Mouse (Mus musculus): ENCODE results near the gene Nat14. TPM values are rescaled to one million over a fixed set of nuclear protein-coding genes. Genes with fewer than 3 reads are reported as not detected.

Nat14 gene
- polyA plus RNA-seq, 1 experiment from 2014 or later: 3.1 TPM

DNA sequence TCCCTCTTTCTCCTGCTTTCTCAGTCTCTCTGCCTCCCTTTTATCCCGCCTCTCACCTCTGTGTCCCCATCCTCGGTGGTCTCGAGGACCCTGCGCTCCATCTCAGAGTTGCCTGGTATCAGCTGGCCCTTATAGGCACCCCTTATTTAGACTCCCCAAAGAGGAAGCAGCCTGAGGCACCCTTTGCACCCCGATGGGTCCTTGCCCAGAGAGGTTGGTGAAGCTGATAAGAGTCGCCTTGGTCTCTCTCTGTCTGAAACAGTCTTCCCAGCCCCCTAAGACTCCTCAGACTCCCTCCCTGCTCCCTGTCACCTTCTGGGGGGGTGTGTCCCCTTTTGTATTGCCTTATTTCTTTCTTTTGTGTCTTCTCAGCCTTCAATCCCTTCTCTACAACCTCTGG lies 49.2 kb downstream of the Nat14 start, which contains the start of gene Sbk3:
Sbk3 (minus strand) TSS at position 101 of the 400 bp plus-strand sequence.
- Histone ChIP-seq H3K4me1 (replicated peaks; ENCODE audit: control insufficient read depth, insufficient read depth, low read length) (no peaks in the 10 kb centered on the region), H3K4me3 (ENCODE audit: low read depth, low read length) (no peak within 1 kb of the TSS), H3K9ac (ENCODE audit: low read length) (no peak within 1 kb of the TSS), H3K27ac (ENCODE audit: low read depth) (no peak within 1 kb of the TSS), H3K27me3 (replicated peaks; ENCODE audit: control insufficient read depth, insufficient read depth, low read length) (0 out of 2 replicates have a peak, but pooled peaks cover 4% of the 10 kb centered on the region), H3K4me2 (ENCODE audit: low read length) (no peak within 1 kb of the TSS), H3K36me3 (ENCODE audit: control insufficient read depth, insufficient read depth, low read length) (no peaks in the 10 kb centered on the region), H3K9me3 (ENCODE audit: control insufficient read depth, low read length) (no peaks in the 10 kb centered on the region)
- ATAC-seq (replicated peaks; ENCODE audit: low FRiP score, low TSS enrichment, low read depth) (no peak), DNase-seq (ENCODE audit: low spot score) (no peak)
- 42% methylated on average over 6 of the region's 6 CpGs for WGBS

DNA sequence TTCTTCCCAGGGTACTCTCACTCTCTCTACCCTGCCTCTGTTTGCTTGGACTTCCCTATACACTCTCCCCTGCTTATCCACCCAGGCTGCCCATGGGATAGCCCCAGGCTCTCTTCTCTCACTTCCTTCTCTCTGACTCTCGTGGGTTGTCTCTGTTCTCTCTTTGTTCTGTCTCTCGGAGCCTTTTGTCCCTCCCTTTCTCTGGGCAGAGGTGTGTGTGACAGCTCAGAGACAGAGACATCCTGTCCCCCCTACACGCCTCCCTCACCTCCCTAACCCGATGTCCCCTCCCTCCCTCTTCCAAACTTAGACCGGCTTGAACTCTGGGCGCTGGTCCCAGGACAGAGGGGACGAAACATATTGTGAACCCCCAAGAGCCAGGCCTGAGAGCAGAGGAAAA lies 49.9 kb downstream of the Nat14 start:
- ATAC-seq (replicated peaks; ENCODE audit: low FRiP score, low TSS enrichment, low read depth) (no peak), DNase-seq (ENCODE audit: low spot score) (no peak)
- Histone ChIP-seq H3K9ac (ENCODE audit: low read length) (no peak overlapping the region), H3K4me3 (ENCODE audit: low read depth, low read length) (no peak overlapping the region), H3K27me3 (replicated peaks; ENCODE audit: control insufficient read depth, insufficient read depth, low read length) (0 out of 2 replicates have a peak, but pooled peaks cover 4% of the 10 kb centered on the region), H3K9me3 (ENCODE audit: control insufficient read depth, low read length) (0 out of 2 replicates have a peak, but pooled peaks cover 3% of the 10 kb centered on the region), H3K4me1 (replicated peaks; ENCODE audit: control insufficient read depth, insufficient read depth, low read length) (no peaks in the 10 kb centered on the region), H3K27ac (ENCODE audit: low read depth) (no peak overlapping the region), H3K4me2 (ENCODE audit: low read length) (no peak overlapping the region), H3K36me3 (ENCODE audit: control insufficient read depth, insufficient read depth, low read length) (no peaks in the 10 kb centered on the region)
- 20% methylated on average over 7 of the region's 7 CpGs for WGBS

- DNase-seq (ENCODE audit: low spot score) (no peak), ATAC-seq (replicated peaks; ENCODE audit: low FRiP score, low TSS enrichment, low read depth) (no peak)
- Histone ChIP-seq H3K9ac (ENCODE audit: low read length) (no peak overlapping the region), H3K36me3 (ENCODE audit: control insufficient read depth, insufficient read depth, low read length) (no peaks in the 10 kb centered on the region), H3K4me3 (ENCODE audit: low read depth, low read length) (no peak overlapping the region), H3K4me2 (ENCODE audit: low read length) (no peak overlapping the region), H3K27me3 (replicated peaks; ENCODE audit: control insufficient read depth, insufficient read depth, low read length) (0 out of 2 replicates have a peak, but pooled peaks cover 4% of the 10 kb centered on the region), H3K4me1 (replicated peaks; ENCODE audit: control insufficient read depth, insufficient read depth, low read length) (no peaks in the 10 kb centered on the region), H3K27ac (ENCODE audit: low read depth) (no peak overlapping the region), H3K9me3 (ENCODE audit: control insufficient read depth, low read length) (0 out of 2 replicates have a peak, but pooled peaks cover 3% of the 10 kb centered on the region)
- WGBS: 64% methylated on average over 18 of the region's 18 CpGs
Measured at GRCm38 (mm10) chr7:4972321-4973047, 50.7 kb downstream of the Nat14 start.

Other genes with a start within 250 kb of the Nat14 start
- gene Hspbp1, start 237.0 kb upstream of the Nat14 start, polyA plus RNA-seq (2014; fragmentation: Nextera tagmentation; extraction: Ambion mirVana): 102 and 105 TPM in 2 replicates
- 1.7 and 1.9 TPM in 2 replicates for gene Brsk1, start 231.4 kb upstream of the Nat14 start, polyA plus RNA-seq (2014; fragmentation: Nextera tagmentation; extraction: Ambion mirVana)
- gene Tmem150b, start 196.8 kb upstream of the Nat14 start, polyA plus RNA-seq (2014; fragmentation: Nextera tagmentation; extraction: Ambion mirVana): 0.66 and 0.85 TPM in 2 replicates
- gene Kmt5c, start 181.9 kb upstream of the Nat14 start, polyA plus RNA-seq (2014; fragmentation: Nextera tagmentation; extraction: Ambion mirVana): 63.6 and 66.9 TPM in 2 replicates
- 54.1 and 61.8 TPM in 2 replicates for gene Cox6b2, start 168.9 kb upstream of the Nat14 start, polyA plus RNA-seq (2014; fragmentation: Nextera tagmentation; extraction: Ambion mirVana)
- not detected in 2 replicates for gene Fam71e2, start 150.7 kb upstream of the Nat14 start, polyA plus RNA-seq (2014; fragmentation: Nextera tagmentation; extraction: Ambion mirVana)
- 0.28 TPM in 1 of 2 replicates, not detected in the other for gene Il11, start 139.2 kb upstream of the Nat14 start, polyA plus RNA-seq (2014; fragmentation: Nextera tagmentation; extraction: Ambion mirVana)
- gene Tmem190, start 139.1 kb upstream of the Nat14 start, polyA plus RNA-seq (2014; fragmentation: Nextera tagmentation; extraction: Ambion mirVana): 0.52 TPM in 1 of 2 replicates, not detected in the other
- 14.5 and 24.3 TPM in 2 replicates for gene Tmem238, start 132.4 kb upstream of the Nat14 start, polyA plus RNA-seq (2014; fragmentation: Nextera tagmentation; extraction: Ambion mirVana)
- 293 and 321 TPM in 2 replicates for gene Rpl28, start 129.2 kb upstream of the Nat14 start, polyA plus RNA-seq (2014; fragmentation: Nextera tagmentation; extraction: Ambion mirVana)
- 354 and 371 TPM in 2 replicates for gene Ube2s, start 109.4 kb upstream of the Nat14 start, polyA plus RNA-seq (2014; fragmentation: Nextera tagmentation; extraction: Ambion mirVana)
- gene Shisa7, start 77.3 kb upstream of the Nat14 start, polyA plus RNA-seq (2014; fragmentation: Nextera tagmentation; extraction: Ambion mirVana): 0.30 and 0.42 TPM in 2 replicates
- gene Isoc2b, start 51.8 kb upstream of the Nat14 start, polyA plus RNA-seq (2014; fragmentation: Nextera tagmentation; extraction: Ambion mirVana): 6.3 and 8.9 TPM in 2 replicates
- gene Isoc2a, start 44.9 kb upstream of the Nat14 start, polyA plus RNA-seq (2014; fragmentation: Nextera tagmentation; extraction: Ambion mirVana): 0.96 and 1.0 TPM in 2 replicates
- gene Gm36210, start 15.5 kb upstream of the Nat14 start, polyA plus RNA-seq (2014; fragmentation: Nextera tagmentation; extraction: Ambion mirVana): not detected in 2 replicates
- 3.3 and 4.0 TPM in 2 replicates for gene Zfp628, start 6.8 kb upstream of the Nat14 start, polyA plus RNA-seq (2014; fragmentation: Nextera tagmentation; extraction: Ambion mirVana)
- gene Ssc5d, start 3.8 kb downstream of the Nat14 start, polyA plus RNA-seq (2014; fragmentation: Nextera tagmentation; extraction: Ambion mirVana): 3.7 and 4.0 TPM in 2 replicates
- 0.23 and 0.26 TPM in 2 replicates for gene Sbk2, start 42.4 kb downstream of the Nat14 start, polyA plus RNA-seq (2014; fragmentation: Nextera tagmentation; extraction: Ambion mirVana)
- gene Sbk3, start 49.1 kb downstream of the Nat14 start, polyA plus RNA-seq (2014; fragmentation: Nextera tagmentation; extraction: Ambion mirVana): 0.16 TPM in 1 of 2 replicates, not detected in the other
- 30.6 and 35.4 TPM in 2 replicates for gene Zfp579, start 74.1 kb downstream of the Nat14 start, polyA plus RNA-seq (2014; fragmentation: Nextera tagmentation; extraction: Ambion mirVana)
- gene Zfp524, start 92.4 kb downstream of the Nat14 start, polyA plus RNA-seq (2014; fragmentation: Nextera tagmentation; extraction: Ambion mirVana): 15.7 and 16.0 TPM in 2 replicates
- 37.5 and 40.3 TPM in 2 replicates for gene Fiz1, start 92.7 kb downstream of the Nat14 start, polyA plus RNA-seq (2014; fragmentation: Nextera tagmentation; extraction: Ambion mirVana)
- gene Gm44973, start 93.5 kb downstream of the Nat14 start, polyA plus RNA-seq (2014; fragmentation: Nextera tagmentation; extraction: Ambion mirVana): 1.0 and 2.0 TPM in 2 replicates
- gene Zfp865, start 98.3 kb downstream of the Nat14 start, polyA plus RNA-seq (2014; fragmentation: Nextera tagmentation; extraction: Ambion mirVana): 6.2 and 7.2 TPM in 2 replicates
- 15.1 and 17.1 TPM in 2 replicates for gene Ccdc106, start 98.5 kb downstream of the Nat14 start, polyA plus RNA-seq (2014; fragmentation: Nextera tagmentation; extraction: Ambion mirVana)
- not detected in 2 replicates for gene 4632433K11Rik, start 112.1 kb downstream of the Nat14 start, polyA plus RNA-seq (2014; fragmentation: Nextera tagmentation; extraction: Ambion mirVana)
- gene Zfp784, start 116.4 kb downstream of the Nat14 start, polyA plus RNA-seq (2014; fragmentation: Nextera tagmentation; extraction: Ambion mirVana): 4.8 and 6.3 TPM in 2 replicates
- gene Zfp580, start 129.5 kb downstream of the Nat14 start, polyA plus RNA-seq (2014; fragmentation: Nextera tagmentation; extraction: Ambion mirVana): 38.3 and 40.1 TPM in 2 replicates
- 129 and 133 TPM in 2 replicates for gene U2af2, start 140.1 kb downstream of the Nat14 start, polyA plus RNA-seq (2014; fragmentation: Nextera tagmentation; extraction: Ambion mirVana)
- 57.8 and 65.1 TPM in 2 replicates for gene Epn1, start 158.2 kb downstream of the Nat14 start, polyA plus RNA-seq (2014; fragmentation: Nextera tagmentation; extraction: Ambion mirVana)
- not detected in 2 replicates for gene Rfpl4, start 194.9 kb downstream of the Nat14 start, polyA plus RNA-seq (2014; fragmentation: Nextera tagmentation; extraction: Ambion mirVana)
- 0.54 and 0.72 TPM in 2 replicates for gene Rasl2-9, start 203.9 kb downstream of the Nat14 start, polyA plus RNA-seq (2014; fragmentation: Nextera tagmentation; extraction: Ambion mirVana)
- not detected in 2 replicates for gene Vmn1r55, start 227.6 kb downstream of the Nat14 start, polyA plus RNA-seq (2014; fragmentation: Nextera tagmentation; extraction: Ambion mirVana)

Measured in intestine, embryonic 14.5 days (tissue).